Mouse (Mus musculus) adrenal gland, postnatal 4 days (tissue): Measurements from ENCODE around the gene Gng7. TPM values are rescaled to one million over a fixed set of nuclear protein-coding genes. Genes with fewer than 3 reads are reported as not detected.
"Not testable (repeated sequence)": the region's sequence is repeated elsewhere in the genome, so short reads cannot be mapped to it uniquely, and the experiment has no call there.

Source experiments
- DNase-seq, 2 experiments: peaks; one replicate each; pipeline ENCODE4 v3.0.0; 2021 to 2022; ENCODE audit warnings: low spot score in 2 of 2, mixed read lengths in 2 of 2
- total RNA-seq, 2 experiments: library from RNA; stranded (reverse); gene quantifications; 2 replicates each; pipeline ENCODE4 v1.2.3; 2021

Gng7 gene
- total RNA-seq, 2 experiments from 2014 or later = 5.4 to 6.7 TPM

GRCm38 (mm10) chr10:80996501-80996900 lies 18.2 kb downstream of the Gng7 start:
- no peak for DNase-seq

DNA sequence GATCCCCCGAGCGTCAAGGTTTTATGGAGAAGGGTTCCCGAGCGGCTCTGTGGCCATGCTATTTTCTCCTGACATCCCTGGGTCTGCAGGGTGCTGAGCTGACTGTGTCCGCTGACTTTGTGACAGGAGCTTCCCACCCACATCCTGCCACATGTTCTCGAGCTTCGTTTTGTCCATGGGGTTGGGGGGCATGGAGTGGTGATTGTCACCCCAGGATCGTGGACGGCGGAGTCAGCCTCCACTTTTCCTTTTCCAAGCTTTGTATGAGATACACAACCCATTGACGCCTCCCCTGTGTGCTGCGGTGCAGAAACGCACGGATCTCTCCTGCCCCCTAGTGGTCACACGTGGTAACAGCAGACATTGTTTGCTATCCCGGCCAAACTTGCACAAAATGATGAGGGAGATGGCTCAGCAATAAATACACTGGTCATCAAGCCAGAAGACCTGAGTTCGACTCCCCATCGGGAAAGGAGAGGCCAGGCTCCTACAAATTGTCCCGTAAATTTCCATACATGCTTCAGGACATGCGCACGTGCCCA lies 19.6 kb downstream of the Gng7 start:
- DNase-seq = peak; percentile 67 to 72

DNA sequence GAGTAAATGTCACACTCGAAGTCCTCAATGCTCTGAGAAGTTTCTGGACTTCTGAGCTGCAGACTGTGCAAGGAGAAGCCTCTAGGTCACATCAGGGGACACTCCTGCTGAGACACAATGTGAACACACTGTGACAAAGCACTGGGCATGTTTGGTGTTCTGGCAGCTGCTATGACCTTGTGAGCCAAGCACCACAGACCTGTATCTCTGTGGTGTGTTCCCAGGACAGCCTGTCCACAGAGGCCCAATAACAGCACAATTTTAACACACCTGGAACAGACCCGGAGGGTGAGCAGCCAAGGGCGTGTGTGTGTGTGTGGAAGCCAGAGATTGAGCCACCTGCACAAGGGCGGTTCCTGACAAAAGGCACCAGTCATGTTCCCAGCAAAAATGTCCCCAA lies 20.1 kb downstream of the Gng7 start:
- no peak for DNase-seq

DNA sequence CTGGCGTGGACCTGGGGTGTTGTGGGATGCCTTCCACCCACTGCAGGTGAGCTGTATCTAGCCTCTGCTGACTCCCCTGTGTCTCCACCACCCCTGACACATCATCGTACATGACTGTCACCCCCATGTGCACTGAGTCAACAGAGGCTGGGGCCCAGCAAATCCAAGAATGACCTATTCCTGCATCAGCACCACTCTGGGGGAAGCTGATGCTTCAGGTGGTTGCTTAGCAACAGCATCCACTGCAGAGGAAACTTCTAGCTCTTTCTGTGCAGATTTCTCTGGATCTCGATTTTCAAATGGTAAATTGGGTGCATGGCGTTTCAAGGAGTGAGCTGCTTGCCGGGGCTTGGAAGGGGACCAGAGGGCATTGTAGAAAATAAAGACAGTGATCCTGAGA lies 21.5 kb downstream of the Gng7 start:
- no peak for DNase-seq

DNA sequence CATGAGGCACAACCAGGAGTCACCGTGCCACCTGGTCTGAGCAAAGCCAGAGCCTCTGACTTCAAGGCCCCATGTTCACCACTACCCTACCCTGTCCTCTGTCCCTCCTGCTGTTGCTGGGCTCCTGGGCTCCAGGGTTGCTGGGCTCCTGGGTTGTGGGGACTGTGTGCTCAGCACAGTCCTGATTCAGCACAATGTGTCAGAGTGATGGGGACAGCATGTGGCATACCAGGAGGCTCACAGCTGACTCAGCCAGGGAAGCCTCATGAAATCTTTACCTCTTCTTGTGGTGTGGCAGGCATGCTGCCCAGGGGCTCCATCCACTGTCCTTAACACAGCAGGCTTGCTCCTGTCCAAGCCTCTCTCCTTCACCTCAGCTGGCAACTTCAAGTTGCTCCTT lies 22.8 kb downstream of the Gng7 start:
- DNase-seq = no peak

DNA sequence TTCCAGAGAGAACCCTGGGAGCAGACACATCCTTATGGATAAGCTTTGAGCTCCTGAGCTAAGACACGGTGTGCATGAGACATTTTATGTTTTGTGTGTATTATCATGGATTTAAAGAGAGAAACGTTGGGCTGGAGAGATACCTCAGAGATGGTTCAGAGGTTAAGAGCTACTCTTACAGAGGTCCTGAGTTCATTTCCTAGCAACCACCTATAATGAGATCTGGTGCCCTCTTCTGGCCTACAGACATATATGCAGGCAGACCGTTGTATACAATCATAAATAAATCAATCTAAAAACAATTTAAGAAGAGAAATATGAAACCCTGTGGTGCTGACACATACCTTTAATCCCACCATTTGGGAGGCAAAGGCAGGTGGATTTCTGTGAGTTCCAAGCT lies 23.7 kb downstream of the Gng7 start:
- no peak for DNase-seq

DNA sequence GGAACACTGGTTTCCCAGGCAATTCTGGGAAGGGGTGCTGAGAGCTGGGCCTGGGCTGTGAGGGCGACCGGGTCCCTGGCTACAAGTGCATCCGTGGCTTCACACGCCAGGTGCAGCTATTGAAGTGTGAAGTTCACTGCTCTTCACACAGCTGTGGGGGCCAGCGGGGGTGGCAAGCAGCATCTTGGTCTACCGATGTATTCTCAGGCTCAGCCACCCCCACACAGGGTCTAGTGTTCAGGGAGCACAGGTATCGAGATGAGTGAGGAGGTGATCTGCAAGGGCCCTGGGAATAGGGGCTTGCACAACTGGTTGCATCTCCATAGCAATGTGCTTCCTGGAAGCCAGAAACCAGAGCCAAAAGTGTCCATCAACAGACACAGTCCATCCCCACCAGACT lies 24.3 kb downstream of the Gng7 start:
- no peak for DNase-seq

GRCm38 (mm10) chr10:80989854-80990253 lies 24.9 kb downstream of the Gng7 start:
- DNase-seq = not testable (repeated sequence)

DNA sequence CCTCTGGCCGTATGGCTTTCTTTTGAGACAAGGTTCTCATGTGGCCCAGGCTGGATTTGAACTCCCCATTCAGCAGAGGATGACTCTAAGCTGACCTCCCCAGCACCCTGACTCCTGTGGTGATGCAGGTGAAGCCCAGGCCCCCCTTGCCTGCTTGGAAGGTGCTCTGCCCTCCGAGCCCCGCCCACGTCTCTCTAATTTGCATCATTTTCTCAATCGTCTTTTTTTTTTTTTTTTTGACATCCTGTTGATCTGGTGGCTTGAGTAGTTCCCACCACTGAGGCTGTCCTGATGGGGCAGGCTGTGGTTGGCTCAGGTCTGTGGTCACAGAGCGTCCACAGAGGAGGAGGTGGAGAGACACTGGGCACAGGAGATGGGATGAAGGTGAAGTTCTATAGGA lies 25.3 kb downstream of the Gng7 start:
- DNase-seq = no peak

GRCm38 (mm10) chr10:80987709-80988441 lies 26.9 kb downstream of the Gng7 start:
- peak; percentile 67 to 81 for DNase-seq

DNA sequence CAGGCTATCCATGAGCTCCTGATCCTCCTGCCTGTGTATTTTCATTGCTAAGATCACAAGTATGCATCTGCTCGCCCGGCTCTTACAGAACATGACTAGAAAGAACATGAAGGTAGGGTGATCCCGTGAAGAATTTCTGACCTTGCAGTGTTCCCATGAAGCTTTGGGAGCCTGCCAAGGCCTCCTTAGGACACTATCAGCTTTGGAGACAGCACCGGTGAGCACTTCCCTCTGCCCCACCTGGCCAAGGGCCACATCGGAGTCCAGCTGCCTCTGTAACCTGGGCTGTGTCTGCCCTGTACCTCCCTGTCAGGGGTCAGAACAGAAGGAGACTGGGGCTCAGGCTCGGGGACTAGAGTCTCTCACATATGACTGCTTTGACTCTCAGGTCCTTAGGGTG lies 28.0 kb downstream of the Gng7 start:
- DNase-seq = no peak

- no peak for DNase-seq
These were observed 28.6 kb downstream of the Gng7 start for GRCm38 (mm10) chr10:80985970-80986701.

- no peak for DNase-seq
These were observed 29.3 kb downstream of the Gng7 start for GRCm38 (mm10) chr10:80985241-80985969.

- DNase-seq = no peak
These were observed 30.5 kb downstream of the Gng7 start for GRCm38 (mm10) chr10:80984223-80984622.

GRCm38 (mm10) chr10:80982381-80982780 lies 32.4 kb downstream of the Gng7 start:
- DNase-seq = no peak

DNA sequence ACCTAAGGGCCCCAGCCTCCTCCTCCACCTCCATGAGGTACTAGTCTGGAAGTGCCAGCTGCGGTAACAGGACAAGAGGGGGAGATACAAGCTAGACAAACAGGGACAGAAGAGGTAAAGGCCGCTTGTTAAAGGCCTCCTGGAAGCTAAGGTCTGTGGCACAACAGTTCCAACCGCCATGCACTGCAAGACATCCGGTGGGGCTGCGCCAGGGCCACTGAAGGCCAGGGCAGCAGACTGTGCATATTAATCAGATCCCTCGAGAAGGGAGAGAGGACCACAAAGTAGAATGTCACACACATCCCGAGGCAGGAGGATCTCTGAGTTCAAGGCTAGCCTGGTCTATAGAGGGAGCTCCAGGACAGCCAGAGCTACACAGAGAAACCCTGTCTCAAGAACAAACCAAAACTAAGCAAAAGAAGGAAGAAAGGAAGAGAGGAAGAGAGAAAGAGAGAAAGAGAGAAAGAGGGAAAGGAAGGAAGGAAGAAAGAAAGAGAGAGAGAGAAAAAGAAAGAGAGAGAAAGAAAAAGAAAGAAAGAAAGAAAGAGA lies 33.1 kb downstream of the Gng7 start:
- no peak for DNase-seq

- no peak for DNase-seq
These were observed 39.3 kb downstream of the Gng7 start for GRCm38 (mm10) chr10:80975478-80975877.

GRCm38 (mm10) chr10:80973722-80974121 lies 41.0 kb downstream of the Gng7 start:
- DNase-seq = no peak

DNA sequence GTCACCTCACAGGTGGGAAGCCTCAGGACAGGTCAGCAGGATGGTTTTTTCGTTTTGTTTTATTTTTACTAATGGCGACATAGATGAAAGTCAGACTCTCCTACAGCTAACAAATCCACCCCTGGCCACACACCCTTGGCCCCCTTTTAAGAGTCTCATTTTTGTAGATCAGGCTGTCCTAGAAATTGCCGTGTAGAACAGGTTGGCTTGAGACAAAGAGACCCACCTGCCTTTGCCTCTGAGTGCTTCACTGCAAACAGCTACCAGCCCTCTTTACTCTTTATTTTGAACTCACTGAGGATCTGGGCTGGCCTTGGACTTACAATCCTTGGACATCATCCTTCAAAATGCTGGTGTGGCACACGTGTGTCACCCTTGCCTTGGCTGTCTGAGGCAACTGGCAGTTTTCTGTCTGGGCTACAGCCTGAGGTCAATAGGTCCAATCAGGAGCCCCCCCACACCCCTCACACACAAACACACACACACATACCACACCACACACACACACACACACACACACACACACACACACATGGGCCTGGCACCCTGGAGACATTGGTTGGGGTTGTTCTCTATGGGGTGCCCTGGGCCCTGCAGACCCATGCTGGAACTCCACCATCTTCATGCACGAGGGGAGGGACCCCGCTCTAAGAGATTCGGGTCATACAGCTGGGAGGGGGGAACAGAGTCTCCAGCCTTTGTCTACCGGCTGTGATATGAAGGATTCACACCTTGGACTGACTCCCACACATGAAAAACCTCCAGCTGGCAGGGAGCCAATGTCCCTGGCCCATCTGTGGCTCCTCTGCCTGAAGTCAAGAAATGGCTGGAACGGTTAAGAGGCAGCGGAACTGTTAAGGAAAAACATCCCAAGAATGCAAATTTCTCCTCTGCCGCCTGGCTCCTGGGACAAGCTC lies 42.4 kb downstream of the Gng7 start:
- DNase-seq = no peak

DNA sequence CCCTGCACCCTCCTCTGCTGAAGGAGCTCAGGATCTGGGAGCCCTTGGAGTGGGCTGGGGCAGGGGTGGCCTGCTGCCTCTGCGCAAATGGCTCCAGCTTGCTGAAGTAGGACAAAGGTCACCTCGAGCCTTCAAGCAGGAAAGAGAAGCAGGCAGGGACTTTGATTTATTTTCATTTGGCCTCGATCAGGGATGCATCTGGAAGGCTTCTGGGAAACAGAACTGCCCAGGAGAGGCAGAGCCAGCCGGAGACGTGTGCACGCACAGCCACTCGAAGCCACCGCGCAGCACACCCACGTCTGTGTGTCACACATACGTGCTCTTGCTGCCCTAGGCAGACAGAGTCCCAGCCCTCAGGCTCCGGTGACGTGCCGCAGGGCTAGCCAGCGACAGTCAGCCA lies 43.2 kb downstream of the Gng7 start:
- no peak for DNase-seq
